Mouse (Mus musculus): ENCODE data around the gene Mphosph8. TPM values are rescaled to one million over a fixed set of nuclear protein-coding genes. Genes with fewer than 3 reads are reported as not detected.

Mphosph8 gene
- polyA plus RNA-seq (2012; rRNA removed): 8.5 and 9.3 TPM in 2 replicates

GRCm38 (mm10) chr14:56667969-56668802 is at the start of gene Mphosph8:
Gene Mphosph8 (plus strand): TSS chr14:56668248.

Other genes with a start within 250 kb of the Mphosph8 start
- 2.6 TPM in 2 replicates for gene Cenpj, start 92.8 kb upstream of the Mphosph8 start, polyA plus RNA-seq (2012; rRNA removed)
- gene Parp4, start 92.6 kb upstream of the Mphosph8 start, polyA plus RNA-seq (2012; rRNA removed): 2.5 and 3.5 TPM in 2 replicates
- 8.9 and 9.6 TPM in 2 replicates for gene Pspc1, start 110.1 kb downstream of the Mphosph8 start, polyA plus RNA-seq (2012; rRNA removed)
- gene Zmym5, start 143.5 kb downstream of the Mphosph8 start, polyA plus RNA-seq (2012; rRNA removed): 7.4 and 8.0 TPM in 2 replicates
- gene Zmym2, start 218.4 kb downstream of the Mphosph8 start, polyA plus RNA-seq (2012; rRNA removed): 7.2 TPM in 2 replicates